Mouse (Mus musculus): ENCODE data around the gene Gm49361.

GRCm38 (mm10) chr14:57705759-57706158 lies 40.1 kb downstream of the Gm49361 start:
- TF ChIP-seq CTCF (IDR thresholded peaks at IDR 0.05; ENCODE audit: low read depth, low read length), result no peak
- no peak for TF ChIP-seq GATA1 (IDR thresholded peaks at IDR 0.05; ENCODE audit: borderline replicate concordance, low read length)
- TF ChIP-seq POLR2AphosphoS5 (IDR thresholded peaks at IDR 0.05; ENCODE audit: insufficient replicate concordance, low read depth, low read length), result no peak

All from G1E (cell line).